Mouse (Mus musculus) myocyte (in vitro differentiated cells): ENCODE results near the gene 2310033P09Rik.

Experiments
- MAX ChIP-seq: IDR thresholded peaks from one replicate; pipeline ENCODE4 v1.6.1; 2011; ENCODE audit warnings: low read depth, mild to moderate bottlenecking, control low read depth
- POLR2A ChIP-seq: IDR thresholded peaks from one replicate; pipeline ENCODE4 v1.6.1; 2011; ENCODE audit warnings: low read depth, mild to moderate bottlenecking, control low read depth, moderate library complexity; ENCODE audit not compliant: insufficient read length
- USF1 ChIP-seq: IDR thresholded peaks from one replicate; pipeline ENCODE4 v1.6.1; 2011; ENCODE audit warnings: low read depth, mild to moderate bottlenecking, control low read depth, moderate library complexity

- TF ChIP-seq MAX (no peak), POLR2A (no peak), USF1 (no peak)
These were observed 35.7 kb downstream of the 2310033P09Rik start for GRCm38 (mm10) chr11:59243856-59244255.
